8 mouse cellular contexts compared by ENCODE assay signal in the genomic region with DNA sequence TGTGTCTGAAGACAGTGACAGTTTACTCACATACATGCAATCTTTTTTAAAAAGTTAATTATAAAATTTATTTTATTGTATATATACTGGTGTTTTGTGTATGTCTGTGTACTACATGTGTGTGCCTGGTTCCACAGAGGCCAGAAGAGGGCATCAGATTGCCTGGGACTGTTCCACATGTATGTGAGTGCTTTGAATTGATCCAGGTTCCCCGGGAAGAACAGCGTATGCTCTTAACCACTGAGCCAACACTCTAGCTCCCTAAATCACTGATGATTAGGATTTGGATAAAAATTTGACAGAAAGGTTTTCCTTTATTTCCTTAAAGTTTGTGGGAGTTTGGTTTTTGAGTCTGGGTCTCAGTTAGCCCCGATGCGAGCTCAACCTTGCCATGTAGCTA. TPM values are rescaled to one million over a fixed set of nuclear protein-coding genes. Genes with fewer than 3 reads are reported as not detected.
DNase-seq lines count a peak whose midpoint lies in the region; ATAC-seq and TF ChIP-seq lines count a peak whose summit lies in the region.

No protein-coding gene starts in this region.

- H3K9ac ChIP-seq in kidney, postnatal 0 days (ENCODE audit: low read depth, low read length), result peak overlapping the region; percentile 77
- H3K9ac ChIP-seq in forebrain, embryonic 13.5 days, result peak overlapping the region; percentile 85; the same call in 1 of the 2 replicates
- peak overlapping the region; percentile 60 for H3K9ac ChIP-seq in liver, embryonic 14.5 days (replicated peaks)

- peak overlapping the region; percentile 84; the same call in 1 of the 2 replicates for H3K27ac ChIP-seq in kidney, postnatal 0 days
- peak overlapping the region; percentile 80 for H3K27ac ChIP-seq in forebrain, embryonic 13.5 days
- H3K27ac ChIP-seq in liver, embryonic 14.5 days, result peak overlapping the region; percentile 92

- no peaks in the 10 kb centered on the region for H3K9me3 ChIP-seq in kidney, postnatal 0 days (replicated peaks; ENCODE audit: low read length)
- no peaks in the 10 kb centered on the region for H3K9me3 ChIP-seq in forebrain, embryonic 13.5 days (replicated peaks)
- H3K9me3 ChIP-seq in liver, embryonic 14.5 days (ENCODE audit: control insufficient read depth, low read length), result no peaks in the 10 kb centered on the region

- peak; percentile 14; the same call in 1 of the 2 replicates for TF ChIP-seq CTCF in kidney, postnatal 0 days (IDR thresholded peaks at IDR 0.05; ENCODE audit: low read depth)
- peak; percentile 47 for TF ChIP-seq CTCF in liver, embryonic 14.5 days (IDR thresholded peaks at IDR 0.05; ENCODE audit: low read depth)

- no peak for ATAC-seq in kidney, postnatal 0 days (replicated peaks; ENCODE audit: low FRiP score, low read depth)
- ATAC-seq in forebrain, embryonic 13.5 days, result no peak
- ATAC-seq in liver, embryonic 14.5 days (ENCODE audit: insufficient read depth), result peak; percentile 46; the same call in 1 of the 2 replicates

- no peak for TF ChIP-seq EP300 in liver, embryonic 14.5 days (IDR thresholded peaks at IDR 0.05; ENCODE audit: low read depth)

- peak overlapping the region; percentile 83 for H3K4me2 ChIP-seq in kidney, postnatal 0 days (ENCODE audit: low read length)
- peak overlapping the region; percentile 87 for H3K4me2 ChIP-seq in forebrain, embryonic 13.5 days
- H3K4me2 ChIP-seq in liver, embryonic 14.5 days (ENCODE audit: low read depth), result peak overlapping the region; percentile 95

- no peak for DNase-seq in kidney, postnatal 0 days (ENCODE audit: low spot score)
- DNase-seq in kidney, adult 9 months, result no peak
- peak; percentile 27 for DNase-seq in NIH3T3 (ENCODE audit: low read depth)
- DNase-seq in liver, embryonic 14.5 days (ENCODE audit: low read depth in 3 of 3, low spot score in 3 of 3), result peak in 2 of 3 experiments; percentile 31 to 41
- DNase-seq in right cerebral cortex, adult 2 months (ENCODE audit: low spot score in 2 of 2), result no peak
- DNase-seq in adrenal gland, adult (ENCODE audit: inconsistent age in 2 of 2, low spot score in 1 of 2), result no peak
- no peak for DNase-seq in left cerebral cortex, postnatal 36 days (ENCODE audit: low spot score in 2 of 2)

- intact Hi-C loops in left cerebral cortex, postnatal 36 days (cut with DNase I), result no loop called here

- H3K36me3 ChIP-seq in kidney, postnatal 0 days (ENCODE audit: insufficient read depth, low read length), result peaks cover 13% of the 10 kb centered on the region; the same call in 1 of the 2 replicates
- H3K36me3 ChIP-seq in forebrain, embryonic 13.5 days (ENCODE audit: poor library complexity, severe bottlenecking), result peaks cover 26% of the 10 kb centered on the region
- H3K36me3 ChIP-seq in liver, embryonic 14.5 days (replicated peaks; ENCODE audit: control insufficient read depth, insufficient read depth, low read depth), result peaks cover 25% of the 10 kb centered on the region

- 51% methylated on average over 4 of the region's 4 CpGs for WGBS in kidney, postnatal 0 days
- WGBS in forebrain, embryonic 13.5 days, result 45% methylated on average over 4 of the region's 4 CpGs
- 32% methylated on average over 4 of the region's 4 CpGs for WGBS in liver, embryonic 14.5 days (ENCODE audit: insufficient replicate concordance)

- no peaks in the 10 kb centered on the region for H3K27me3 ChIP-seq in kidney, postnatal 0 days (ENCODE audit: insufficient read depth, low read length)
- H3K27me3 ChIP-seq in forebrain, embryonic 13.5 days, result no peaks in the 10 kb centered on the region
- no peaks in the 10 kb centered on the region for H3K27me3 ChIP-seq in liver, embryonic 14.5 days (ENCODE audit: control insufficient read depth, insufficient read depth, low read length)

- peak overlapping the region; percentile 78 for H3K4me3 ChIP-seq in kidney, postnatal 0 days (replicated peaks; ENCODE audit: low read depth, low read length)
- H3K4me3 ChIP-seq in forebrain, embryonic 13.5 days, result peak overlapping the region; percentile 87
- peak overlapping the region; percentile 53 to 77 for H3K4me3 ChIP-seq in liver, embryonic 14.5 days (ENCODE audit: insufficient read depth in 1 of 2, low read depth in 2 of 2, low read length in 2 of 2)

- peaks cover 10% of the 10 kb centered on the region; the same call in 1 of the 2 replicates for H3K4me1 ChIP-seq in kidney, postnatal 0 days (replicated peaks; ENCODE audit: insufficient read depth, low read length)
- peaks cover 17% of the 10 kb centered on the region for H3K4me1 ChIP-seq in forebrain, embryonic 13.5 days
- H3K4me1 ChIP-seq in liver, embryonic 14.5 days (replicated peaks; ENCODE audit: control insufficient read depth in 2 of 2, insufficient read depth in 2 of 2, low read length in 1 of 2), result peaks cover 14 to 15% of the 10 kb centered on the region in 2 experiments

RNA-seq across cellular contexts. Expression of gene Nup85, which starts 0.8 kb away (rescaled TPM):
- polyA plus RNA-seq in kidney, postnatal 0 days (2015; fragmentation: Nextera tagmentation; extraction: Ambion mirVana), result 74.6 and 94.9 TPM in 2 replicates
- 161 and 179 TPM in 2 replicates for polyA plus RNA-seq in forebrain, embryonic 13.5 days (2015; fragmentation: Nextera tagmentation; extraction: Ambion mirVana)
- 96.0 and 109 TPM in 2 replicates for polyA plus RNA-seq in liver, embryonic 14.5 days (2012; rRNA removed)
- 118 and 125 TPM in 2 replicates for polyA plus RNA-seq in liver, embryonic 14.5 days (2014; fragmentation: Nextera tagmentation; extraction: Ambion mirVana)
- 10 to 100 TPM; 41.6 to 49.9 TPM for total RNA-seq in left cerebral cortex, postnatal 36 days (2021)

RNA-seq across cellular contexts. Expression of gene Sumo2, which starts 27.3 kb away (rescaled TPM):
- polyA plus RNA-seq in kidney, postnatal 0 days (2015; fragmentation: Nextera tagmentation; extraction: Ambion mirVana), result 1,008 and 1,013 TPM in 2 replicates
- polyA plus RNA-seq in forebrain, embryonic 13.5 days (2015; fragmentation: Nextera tagmentation; extraction: Ambion mirVana), result 1,485 and 1,571 TPM in 2 replicates
- 161 and 198 TPM in 2 replicates for polyA plus RNA-seq in liver, embryonic 14.5 days (2012; rRNA removed)
- polyA plus RNA-seq in liver, embryonic 14.5 days (2014; fragmentation: Nextera tagmentation; extraction: Ambion mirVana), result 393 and 406 TPM in 2 replicates
- total RNA-seq in left cerebral cortex, postnatal 36 days (2021), result 100 to 1,000 TPM; 291 to 294 TPM

RNA-seq across cellular contexts. Expression of gene Mrps7, which starts 40.3 kb away (rescaled TPM):
- 92.9 and 93.7 TPM in 2 replicates for polyA plus RNA-seq in kidney, postnatal 0 days (2015; fragmentation: Nextera tagmentation; extraction: Ambion mirVana)
- 81.6 and 87.1 TPM in 2 replicates for polyA plus RNA-seq in forebrain, embryonic 13.5 days (2015; fragmentation: Nextera tagmentation; extraction: Ambion mirVana)
- polyA plus RNA-seq in liver, embryonic 14.5 days (2012; rRNA removed), result 16.2 and 24.1 TPM in 2 replicates
- polyA plus RNA-seq in liver, embryonic 14.5 days (2014; fragmentation: Nextera tagmentation; extraction: Ambion mirVana), result 52.6 and 53.3 TPM in 2 replicates
- 10 to 100 TPM; 49.8 to 57.9 TPM for total RNA-seq in left cerebral cortex, postnatal 36 days (2021)

RNA-seq across cellular contexts. Expression of gene Gga3, which starts 40.4 kb away (rescaled TPM):
- 10.8 and 11.1 TPM in 2 replicates for polyA plus RNA-seq in kidney, postnatal 0 days (2015; fragmentation: Nextera tagmentation; extraction: Ambion mirVana)
- 23.6 and 29.8 TPM in 2 replicates for polyA plus RNA-seq in forebrain, embryonic 13.5 days (2015; fragmentation: Nextera tagmentation; extraction: Ambion mirVana)
- 9.2 and 17.2 TPM in 2 replicates for polyA plus RNA-seq in liver, embryonic 14.5 days (2012; rRNA removed)
- polyA plus RNA-seq in liver, embryonic 14.5 days (2014; fragmentation: Nextera tagmentation; extraction: Ambion mirVana), result 6.4 and 7.2 TPM in 2 replicates
- total RNA-seq in left cerebral cortex, postnatal 36 days (2021), result 10 to 100 TPM; 70.2 to 74.3 TPM

RNA-seq across cellular contexts. Expression of gene Jpt1, which starts 49.2 kb away (rescaled TPM):
- polyA plus RNA-seq in kidney, postnatal 0 days (2015; fragmentation: Nextera tagmentation; extraction: Ambion mirVana), result 251 and 271 TPM in 2 replicates
- polyA plus RNA-seq in forebrain, embryonic 13.5 days (2015; fragmentation: Nextera tagmentation; extraction: Ambion mirVana), result 1,632 and 1,660 TPM in 2 replicates
- 138 and 151 TPM in 2 replicates for polyA plus RNA-seq in liver, embryonic 14.5 days (2012; rRNA removed)
- 233 and 256 TPM in 2 replicates for polyA plus RNA-seq in liver, embryonic 14.5 days (2014; fragmentation: Nextera tagmentation; extraction: Ambion mirVana)
- total RNA-seq in left cerebral cortex, postnatal 36 days (2021), result 100 to 1,000 TPM; 143 to 159 TPM

Comparison
In these comparisons a context has a peak if more than half of its experiments do, and no peak if none do; other contexts are left out.
1. DNase-seq: peak in NIH3T3 (single experiment) and liver, embryonic 14.5 days (2 of 3); none in kidney, postnatal 0 days (single experiment), kidney, adult 9 months (single experiment), right cerebral cortex, adult 2 months (0 of 2), adrenal gland, adult (0 of 2) and left cerebral cortex, postnatal 36 days (0 of 2).
2. Peak in every context shown above with its lines, with median percentiles within 50 percentile points of each other: H3K27ac ChIP-seq, H3K4me2 ChIP-seq, H3K4me3 ChIP-seq and H3K9ac ChIP-seq.